Mouse (Mus musculus): ENCODE measurements at regions not wholly inside any gene's neighbourhood (a gene's known extent, or its start where the extent isn't known, plus 50 kb on each side); places are given as distances from the start of the nearest gene placed in this dataset.
"Not testable (repeated sequence)": the region's sequence is repeated elsewhere in the genome, so short reads cannot be mapped to it uniquely, and the experiment has no call there.

DNA sequence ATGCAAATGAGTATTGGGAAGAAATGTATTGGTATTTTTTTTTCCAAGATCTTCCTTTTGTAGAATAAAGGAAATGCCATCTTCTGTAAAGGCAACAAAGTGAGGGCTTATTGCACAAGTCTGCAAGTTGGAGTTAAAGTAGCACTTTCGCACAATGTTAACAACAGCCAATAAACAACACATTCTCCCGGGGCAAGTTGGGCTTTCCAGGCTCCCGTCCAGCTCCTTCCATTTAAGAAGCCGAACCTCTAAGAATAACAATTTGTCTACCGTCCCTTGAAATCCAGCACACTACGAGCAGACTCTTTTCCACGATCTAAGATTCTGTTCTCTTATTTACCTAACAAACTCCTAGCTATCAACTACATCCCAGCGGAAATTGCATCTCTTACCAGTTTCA is 199.9 kb upstream of the G2e3 start:
- Histone ChIP-seq H3K27ac (ENCODE audit: insufficient read depth, low read length) (no peak overlapping the region), H3K4me3 (ENCODE audit: low read depth, low read length) (no peak overlapping the region), H3K9me3 (replicated peaks; ENCODE audit: control insufficient read depth, insufficient read depth, low read length, poor library complexity, severe bottlenecking) (no peaks in the 10 kb centered on the region), H3K9ac (ENCODE audit: low read depth, poor library complexity, severe bottlenecking) (no peak overlapping the region), H3K36me3 (ENCODE audit: control insufficient read depth, insufficient read depth, low read length, poor library complexity, severe bottlenecking) (no peaks in the 10 kb centered on the region), H3K4me1 (ENCODE audit: control insufficient read depth, insufficient read depth, low read length) (no peaks in the 10 kb centered on the region), H3K27me3 (ENCODE audit: control insufficient read depth, insufficient read depth, low read length, poor library complexity, severe bottlenecking) (no peaks in the 10 kb centered on the region)
- TF ChIP-seq CTCF (IDR thresholded peaks at IDR 0.05; ENCODE audit: low read depth, low read length) = no peak
- TF ChIP-seq EP300 (IDR thresholded peaks at IDR 0.05; ENCODE audit: insufficient read depth, low read depth, low read length) = no peak
- no peak for TF ChIP-seq POLR2A (IDR thresholded peaks at IDR 0.05; ENCODE audit: insufficient read depth, low read length)

DNA sequence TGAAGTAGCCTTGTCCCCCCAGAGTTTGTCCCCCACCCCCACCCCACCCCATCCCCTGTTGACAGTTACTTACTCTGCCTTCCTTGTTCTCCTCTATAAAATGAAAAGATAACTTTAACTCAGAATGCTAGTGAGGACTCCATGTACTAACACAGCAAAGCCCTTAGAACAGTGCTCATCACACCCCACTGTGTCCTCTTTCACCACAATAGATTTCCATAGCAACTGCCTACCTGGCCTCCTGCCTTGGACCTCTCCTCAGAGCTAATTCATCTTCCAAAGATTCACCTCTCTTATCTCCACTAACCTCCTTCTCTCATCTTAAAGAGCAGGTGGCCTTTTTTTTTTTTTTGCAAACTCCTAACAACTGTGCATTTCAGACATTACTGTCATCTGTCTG is 204.0 kb upstream of the G2e3 start:
- H3K36me3 ChIP-seq (ENCODE audit: control insufficient read depth, insufficient read depth, low read length, poor library complexity, severe bottlenecking) = no peaks in the 10 kb centered on the region
- no peak overlapping the region for H3K27ac ChIP-seq (ENCODE audit: insufficient read depth, low read length)
- no peak for TF ChIP-seq EP300 (IDR thresholded peaks at IDR 0.05; ENCODE audit: insufficient read depth, low read depth, low read length)
- no peak for TF ChIP-seq CTCF (IDR thresholded peaks at IDR 0.05; ENCODE audit: low read depth, low read length)
- TF ChIP-seq POLR2A (IDR thresholded peaks at IDR 0.05; ENCODE audit: insufficient read depth, low read length) = no peak
- H3K4me3 ChIP-seq (ENCODE audit: low read depth, low read length) = no peak overlapping the region
- H3K27me3 ChIP-seq (ENCODE audit: control insufficient read depth, insufficient read depth, low read length, poor library complexity, severe bottlenecking) = no peaks in the 10 kb centered on the region
- no peak overlapping the region for H3K9ac ChIP-seq (ENCODE audit: low read depth, poor library complexity, severe bottlenecking)
- no peaks in the 10 kb centered on the region for H3K4me1 ChIP-seq (ENCODE audit: control insufficient read depth, insufficient read depth, low read length)
- H3K9me3 ChIP-seq (replicated peaks; ENCODE audit: control insufficient read depth, insufficient read depth, low read length, poor library complexity, severe bottlenecking) = no peaks in the 10 kb centered on the region

DNA sequence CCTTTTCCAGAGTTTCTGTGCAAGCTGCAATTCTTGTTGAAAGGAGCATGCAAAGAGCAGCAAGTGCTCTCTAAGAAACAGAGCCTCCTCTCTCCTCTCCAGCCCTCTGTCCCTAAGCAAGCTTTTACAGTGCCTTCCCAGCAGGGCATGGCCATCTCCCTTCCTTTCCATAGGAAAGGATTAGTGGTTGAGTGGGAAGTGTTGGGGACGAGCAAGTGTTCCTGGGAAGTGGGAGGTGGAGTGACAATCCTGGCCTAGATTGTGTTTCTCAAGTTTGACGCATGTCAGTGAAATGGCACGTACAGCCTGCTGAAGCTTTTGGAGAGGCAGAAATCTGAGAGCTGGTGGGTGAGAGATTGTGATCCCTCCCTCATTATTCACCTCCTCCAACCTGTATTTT is 204.7 kb upstream of the G2e3 start:
- Histone ChIP-seq H3K27ac (ENCODE audit: insufficient read depth, low read length) (no peak overlapping the region), H3K27me3 (ENCODE audit: control insufficient read depth, insufficient read depth, low read length, poor library complexity, severe bottlenecking) (no peaks in the 10 kb centered on the region), H3K9ac (ENCODE audit: low read depth, poor library complexity, severe bottlenecking) (no peak overlapping the region), H3K36me3 (ENCODE audit: control insufficient read depth, insufficient read depth, low read length, poor library complexity, severe bottlenecking) (no peaks in the 10 kb centered on the region), H3K4me3 (ENCODE audit: low read depth, low read length) (no peak overlapping the region), H3K9me3 (replicated peaks; ENCODE audit: control insufficient read depth, insufficient read depth, low read length, poor library complexity, severe bottlenecking) (no peaks in the 10 kb centered on the region), H3K4me1 (ENCODE audit: control insufficient read depth, insufficient read depth, low read length) (no peaks in the 10 kb centered on the region)
- no peak for TF ChIP-seq CTCF (IDR thresholded peaks at IDR 0.05; ENCODE audit: low read depth, low read length)

DNA sequence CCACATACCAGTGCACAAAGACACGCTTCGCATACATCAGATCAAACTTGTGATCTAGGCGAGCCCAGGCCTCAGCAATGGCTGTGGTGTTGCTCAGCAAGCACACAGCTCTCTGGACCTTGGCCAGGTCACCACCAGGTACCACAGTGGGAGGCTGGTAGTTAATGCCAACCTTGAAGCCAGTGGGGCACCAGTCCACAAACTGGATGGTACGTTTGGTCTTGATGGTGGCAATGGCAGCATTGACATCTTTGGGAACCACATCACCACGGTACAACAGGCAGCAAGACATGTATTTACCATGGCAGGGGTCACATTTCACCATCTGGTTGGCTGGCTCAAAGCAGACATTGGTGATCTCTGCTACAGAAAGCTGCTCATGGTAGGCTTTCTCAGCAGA is 214.2 kb upstream of the G2e3 start:
- not testable (repeated sequence) for H3K27me3 ChIP-seq (ENCODE audit: control insufficient read depth, insufficient read depth, low read length, poor library complexity, severe bottlenecking); H3K36me3 ChIP-seq (ENCODE audit: control insufficient read depth, insufficient read depth, low read length, poor library complexity, severe bottlenecking); H3K4me3 ChIP-seq (ENCODE audit: low read depth, low read length); H3K27ac ChIP-seq (ENCODE audit: insufficient read depth, low read length); H3K4me1 ChIP-seq (ENCODE audit: control insufficient read depth, insufficient read depth, low read length); H3K9me3 ChIP-seq (replicated peaks; ENCODE audit: control insufficient read depth, insufficient read depth, low read length, poor library complexity, severe bottlenecking); H3K9ac ChIP-seq (ENCODE audit: low read depth, poor library complexity, severe bottlenecking)

DNA sequence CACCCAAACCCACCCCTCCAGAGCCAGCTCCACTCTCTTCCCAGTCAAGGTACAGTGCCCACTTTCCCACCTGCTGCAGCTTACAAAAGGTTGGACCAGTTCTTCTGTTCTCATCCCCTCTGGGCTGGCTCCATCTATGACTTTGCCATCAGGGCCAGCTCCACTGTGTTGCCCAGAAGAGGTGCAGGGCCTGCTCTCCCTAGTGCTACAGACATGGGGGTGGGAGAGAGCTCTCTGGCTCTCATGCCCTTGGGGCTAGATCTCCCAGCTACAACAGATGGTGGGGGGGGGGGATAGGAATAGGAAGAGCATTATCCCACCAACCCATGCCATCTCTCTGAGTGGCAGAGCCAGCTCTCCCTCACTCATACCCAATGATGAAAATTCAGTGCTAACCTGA is 219.6 kb upstream of the G2e3 start:
- no peaks in the 10 kb centered on the region for H3K4me1 ChIP-seq (ENCODE audit: control insufficient read depth, insufficient read depth, low read length)
- H3K9ac ChIP-seq (ENCODE audit: low read depth, poor library complexity, severe bottlenecking) = no peak overlapping the region
- no peak overlapping the region for H3K4me3 ChIP-seq (ENCODE audit: low read depth, low read length)
- no peak overlapping the region for H3K27ac ChIP-seq (ENCODE audit: insufficient read depth, low read length)
- H3K27me3 ChIP-seq (ENCODE audit: control insufficient read depth, insufficient read depth, low read length, poor library complexity, severe bottlenecking) = no peaks in the 10 kb centered on the region
- H3K36me3 ChIP-seq (ENCODE audit: control insufficient read depth, insufficient read depth, low read length, poor library complexity, severe bottlenecking) = no peaks in the 10 kb centered on the region
- H3K9me3 ChIP-seq (replicated peaks; ENCODE audit: control insufficient read depth, insufficient read depth, low read length, poor library complexity, severe bottlenecking) = no peaks in the 10 kb centered on the region
- TF ChIP-seq POLR2A (IDR thresholded peaks at IDR 0.05; ENCODE audit: insufficient read depth, low read length) (no peak), EP300 (IDR thresholded peaks at IDR 0.05; ENCODE audit: insufficient read depth, low read depth, low read length) (no peak), CTCF (IDR thresholded peaks at IDR 0.05; ENCODE audit: low read depth, low read length) (no peak)

DNA sequence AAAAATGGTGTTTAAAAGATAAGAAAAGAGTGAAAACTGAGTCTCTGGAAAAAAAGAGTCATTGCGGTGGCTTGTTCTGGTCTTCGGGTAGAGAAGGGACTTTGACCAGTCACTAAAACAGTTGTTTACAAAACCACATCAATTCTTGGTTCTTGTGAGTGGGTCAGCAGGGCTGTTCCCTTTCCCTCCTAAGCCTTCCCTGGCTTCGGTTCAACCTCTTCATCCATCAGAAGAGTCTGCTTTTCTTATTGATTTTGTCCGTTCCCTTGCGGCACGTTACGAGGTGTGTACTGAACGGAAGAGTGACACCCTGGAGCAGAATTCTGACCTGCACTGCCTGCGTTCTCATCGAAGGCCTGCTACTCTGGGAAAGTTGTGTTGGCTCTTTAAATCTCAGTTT is 229.1 kb upstream of the G2e3 start:
- Histone ChIP-seq H3K27ac (ENCODE audit: insufficient read depth, low read length) (no peak overlapping the region), H3K27me3 (ENCODE audit: control insufficient read depth, insufficient read depth, low read length, poor library complexity, severe bottlenecking) (no peaks in the 10 kb centered on the region)
- no peak for TF ChIP-seq EP300 (IDR thresholded peaks at IDR 0.05; ENCODE audit: insufficient read depth, low read depth, low read length)
- no peak for TF ChIP-seq POLR2A (IDR thresholded peaks at IDR 0.05; ENCODE audit: insufficient read depth, low read length)
- no peak for TF ChIP-seq CTCF (IDR thresholded peaks at IDR 0.05; ENCODE audit: low read depth, low read length)

More for the DNA sequence above, 229.1 kb upstream of the G2e3 start:
- H3K9me3 ChIP-seq (replicated peaks; ENCODE audit: control insufficient read depth, insufficient read depth, low read length, poor library complexity, severe bottlenecking) = no peaks in the 10 kb centered on the region; the same call in 1 of the 2 replicates
- no peaks in the 10 kb centered on the region for H3K4me1 ChIP-seq (ENCODE audit: control insufficient read depth, insufficient read depth, low read length)
- H3K4me3 ChIP-seq (ENCODE audit: low read depth, low read length) = no peak overlapping the region
- H3K9ac ChIP-seq (ENCODE audit: low read depth, poor library complexity, severe bottlenecking) = no peak overlapping the region
- no peaks in the 10 kb centered on the region for H3K36me3 ChIP-seq (ENCODE audit: control insufficient read depth, insufficient read depth, low read length, poor library complexity, severe bottlenecking)
